Mouse (Mus musculus) G1E (cell line): Measurements from ENCODE around the gene Smyd5.

Source experiments
- CTCF ChIP-seq: IDR thresholded peaks from 2 replicates; pipeline ENCODE4 v1.5.1; 2012; ENCODE audit warnings: low read depth, low read length, inconsistent platforms, mixed read lengths
- GATA1 ChIP-seq: IDR thresholded peaks from 2 replicates; pipeline ENCODE4 v1.6.1; 2012; ENCODE audit warnings: borderline replicate concordance, low read length, inconsistent platforms, mixed read lengths
- GATA2 ChIP-seq: IDR thresholded peaks from 2 replicates; pipeline ENCODE4 v1.6.1; 2012; ENCODE audit warnings: low read depth, low read length, inconsistent platforms, borderline replicate concordance
- POLR2AphosphoS5 ChIP-seq: IDR thresholded peaks from 2 replicates; pipeline ENCODE4 v1.6.1; 2012; ENCODE audit warnings: low read depth, low read length, inconsistent platforms; ENCODE audit not compliant: insufficient replicate concordance
- TAL1 ChIP-seq: conservative IDR thresholded peaks from 2 replicates; pipeline ENCODE4 v1.6.1; 2012; ENCODE audit warnings: low read depth, low read length, inconsistent platforms, mixed read lengths

DNA sequence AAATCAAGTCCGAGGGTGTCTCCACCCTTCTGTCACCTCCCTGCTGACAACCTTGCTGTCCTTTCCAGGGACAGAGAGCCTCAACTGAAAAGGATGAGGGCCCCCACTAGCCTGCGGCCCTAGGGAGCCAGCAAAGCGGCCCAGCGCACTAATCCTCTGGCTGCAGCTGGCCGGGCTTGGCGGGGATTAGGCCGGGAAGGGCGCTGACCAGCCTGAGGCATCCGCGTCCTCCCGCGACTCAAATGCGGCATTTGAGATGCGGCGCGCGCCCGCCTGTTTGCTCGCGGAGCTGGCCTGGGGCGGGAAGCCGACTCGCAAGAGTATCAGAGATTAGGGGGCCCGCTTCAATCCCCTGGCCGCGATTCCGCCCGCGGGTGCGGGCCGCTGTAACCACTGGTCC, 22.8 kb upstream of the Smyd5 start:
- TF ChIP-seq CTCF, result no peak
- no peak for TF ChIP-seq TAL1
- no peak for TF ChIP-seq GATA2
- no peak for TF ChIP-seq GATA1
- no peak for TF ChIP-seq POLR2AphosphoS5
